Mouse (Mus musculus) brain, adult 10 weeks (tissue): ENCODE data around the gene Med7. TPM values are rescaled to one million over a fixed set of nuclear protein-coding genes. Genes with fewer than 3 reads are reported as not detected.

Experiments used
- polyA plus RNA-seq: library from polyadenylated mRNA; stranded (reverse); fragments of 350-450 nt; fragmentation: Illumina TruSeq; extraction: RNeasy Lipid Tissue Mini Kit (QIAGEN cat#74804); gene quantifications from one replicate; pipeline ENCODE4 v1.2.3, GENCODE M21; 2015; ENCODE audit warnings: low read depth, low replicate concordance

Gene Med7
- 52.7 TPM for polyA plus RNA-seq

DNA sequence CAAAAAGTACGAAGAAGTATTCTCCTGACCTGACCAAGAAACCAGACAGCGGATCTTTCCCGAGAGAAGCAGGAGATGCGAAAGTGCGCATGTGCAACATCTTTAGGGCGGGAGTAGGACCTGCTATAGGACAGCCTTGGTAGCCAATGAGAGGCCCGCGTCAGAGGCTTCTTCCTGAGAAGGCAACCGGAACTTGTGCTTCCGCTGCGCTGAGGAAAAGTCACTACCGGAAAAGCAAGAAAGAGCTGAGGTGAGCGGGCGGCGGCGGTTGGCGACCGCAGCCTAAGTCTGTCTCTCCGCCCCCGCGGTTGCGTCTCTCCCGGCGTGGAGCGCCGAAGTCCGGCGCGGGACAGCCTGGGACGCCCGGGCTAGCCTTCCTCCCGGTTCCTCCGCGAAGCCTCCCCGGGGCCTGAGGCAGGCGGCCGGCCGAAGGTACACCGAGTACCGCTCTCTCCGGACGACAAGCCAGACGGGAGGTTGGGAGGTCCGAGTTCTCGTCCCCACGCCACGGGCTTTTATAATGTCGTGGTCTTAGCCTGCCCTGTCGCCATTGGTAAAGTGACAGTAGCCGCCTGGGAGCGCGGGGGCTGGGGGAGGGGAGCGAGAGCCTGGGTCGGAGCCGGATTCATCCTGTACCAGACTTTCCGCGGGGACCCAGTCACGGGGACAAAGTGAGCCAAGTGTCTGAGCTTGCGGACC, at the start of gene Med7:
Gene Med7, plus strand, starts transcription at position 166 of the 699 bp plus-strand sequence.

DNA sequence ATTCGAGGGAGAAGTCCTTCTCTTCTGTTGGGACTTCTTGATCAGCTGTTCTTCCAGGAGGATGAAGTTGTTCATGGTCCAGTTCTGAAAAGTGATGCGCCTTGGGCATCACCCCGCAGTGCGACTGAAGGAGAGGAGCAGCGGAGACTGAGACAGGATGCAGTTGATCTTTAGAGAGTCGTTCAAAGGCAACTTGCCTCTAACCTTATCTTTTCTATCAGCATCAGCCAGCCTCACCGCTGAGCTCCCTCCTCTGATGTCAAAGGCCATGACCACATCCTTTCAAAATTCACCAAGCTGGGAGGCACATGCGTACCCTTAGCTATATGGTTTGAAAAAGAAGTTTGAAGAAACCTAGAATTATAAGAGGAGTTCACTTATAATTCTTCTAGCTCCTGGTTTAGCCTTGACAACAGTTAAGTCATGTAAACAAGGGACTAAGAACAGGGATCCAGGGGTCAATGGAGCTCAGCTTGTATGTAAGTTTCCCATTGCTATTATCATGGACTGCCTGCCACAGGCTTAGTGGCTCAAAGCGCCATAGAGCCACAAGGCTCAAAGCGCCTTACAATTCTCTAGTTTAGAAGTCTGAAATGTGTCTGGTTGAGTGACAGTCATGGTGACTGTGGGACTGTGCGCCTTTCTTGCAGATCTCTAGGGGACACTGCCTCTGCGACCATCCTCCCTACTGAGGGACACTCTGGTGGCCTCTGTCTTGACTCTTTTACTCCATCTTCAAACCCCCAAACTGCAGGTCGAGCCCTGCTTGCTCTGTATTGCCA, 47.2 kb upstream of the Med7 start, which contains the start of gene Itk:
Gene Itk, minus strand, starts transcription at position 180 of the 782 bp plus-strand sequence.

DNA sequence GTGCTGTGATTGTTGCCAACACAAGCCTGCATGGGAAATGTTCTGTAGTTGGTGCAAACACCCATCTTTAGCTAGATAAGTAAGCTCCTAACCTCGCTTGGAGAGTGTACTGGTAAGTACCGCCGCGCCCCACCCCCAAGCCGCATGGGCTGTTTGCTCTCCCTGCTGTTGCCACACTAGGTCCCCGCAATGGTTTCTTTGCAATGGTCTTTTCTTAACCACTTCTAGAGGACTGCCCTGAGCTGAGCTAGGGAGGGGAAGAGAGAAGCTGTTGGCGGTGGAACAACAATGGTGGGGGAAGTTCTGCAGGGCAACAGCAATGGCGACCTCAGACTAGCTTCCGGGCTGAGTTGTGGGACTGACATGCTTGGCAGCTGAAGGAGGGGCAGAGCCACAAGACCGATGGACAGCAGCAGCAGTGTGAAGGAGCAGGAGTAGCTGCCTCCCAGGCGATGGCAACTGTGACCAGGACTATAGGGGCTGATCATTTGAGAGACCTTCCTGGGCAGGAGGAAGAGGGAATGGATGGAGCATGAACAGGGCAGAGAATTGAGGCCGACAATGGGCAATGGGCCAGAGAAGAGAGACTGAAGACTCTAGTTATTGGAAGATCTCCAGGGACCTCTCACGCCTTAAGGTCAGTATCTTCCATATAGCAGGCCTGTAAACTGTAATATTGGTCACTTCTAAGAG, 40.4 kb upstream of the Med7 start, which contains the start of gene Fam71b:
Gene Fam71b, plus strand, starts transcription at position 393 of the 693 bp plus-strand sequence.

DNA sequence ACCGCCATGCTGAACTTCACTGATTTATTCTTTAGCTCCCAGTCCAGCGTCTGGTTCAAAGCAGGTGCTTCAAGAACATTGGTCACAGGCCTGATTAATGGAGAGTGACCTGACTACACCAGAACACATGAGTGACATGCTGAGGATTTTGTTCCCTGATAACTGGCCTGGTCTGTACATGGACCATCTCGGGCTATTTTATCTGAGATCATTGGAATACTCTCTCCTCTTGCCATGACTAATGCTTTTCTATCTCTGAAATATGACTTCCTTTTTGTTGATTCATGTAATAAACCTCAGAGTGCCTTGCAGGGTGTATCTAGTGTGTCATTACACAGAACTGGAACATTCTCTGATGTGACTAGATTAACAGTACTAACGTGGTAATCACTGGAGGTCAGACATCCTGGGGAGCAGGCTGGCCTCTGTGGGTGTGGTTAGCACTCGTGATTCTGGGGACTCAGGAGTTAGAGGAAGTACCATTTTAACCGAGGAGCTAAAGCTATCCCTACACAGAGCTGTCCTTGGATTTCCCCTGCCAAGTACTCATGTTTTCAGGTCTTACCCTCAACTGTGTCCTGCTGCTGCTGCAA, 17.8 kb downstream of the Med7 start, which contains the start of gene Havcr2:
Gene Havcr2, plus strand, starts transcription at position 483 of the 593 bp plus-strand sequence.

Other genes with a start within 250 kb of the Med7 start
- 3.2 TPM for gene Fndc9, start 201.4 kb upstream of the Med7 start, polyA plus RNA-seq
- 353 TPM for gene Cyfip2, start 124.1 kb upstream of the Med7 start, polyA plus RNA-seq
- gene Itk, start 47.4 kb upstream of the Med7 start, polyA plus RNA-seq = 0.15 TPM
- not detected for gene Fam71b, start 40.4 kb upstream of the Med7 start, polyA plus RNA-seq
- 2.5 TPM for gene Havcr2, start 18.0 kb downstream of the Med7 start, polyA plus RNA-seq
- not detected for gene Gm12169, start 87.3 kb downstream of the Med7 start, polyA plus RNA-seq
- gene BC053393, start 134.6 kb downstream of the Med7 start, polyA plus RNA-seq = not detected
- gene Dppa1, start 192.3 kb downstream of the Med7 start, polyA plus RNA-seq = not detected